ENCODE assay signal across 10 mouse cellular contexts in the genomic region with DNA sequence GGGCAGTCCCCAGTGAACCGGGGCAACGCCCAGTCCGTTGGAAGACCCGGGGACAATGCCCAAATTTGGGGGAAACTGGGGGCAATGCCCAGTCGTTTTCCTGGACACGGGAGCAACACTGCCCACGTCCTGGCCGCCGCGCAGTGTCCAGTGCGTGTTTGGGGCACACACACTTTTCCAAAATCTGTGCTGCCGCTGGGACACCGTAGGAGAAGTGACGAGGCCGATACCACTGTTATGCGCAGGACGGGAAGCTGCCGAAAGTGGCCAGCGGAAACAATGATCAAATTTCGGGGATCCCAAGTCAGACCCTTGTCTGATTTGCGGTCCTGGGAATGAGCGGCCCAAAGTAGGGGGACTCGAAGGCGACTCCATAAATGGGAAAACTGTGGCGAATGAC. TPM values are rescaled to one million over a fixed set of nuclear protein-coding genes. Genes with fewer than 3 reads are reported as not detected.
DNase-seq lines count a peak whose midpoint lies in the region; ATAC-seq and TF ChIP-seq lines count a peak whose summit lies in the region.
"Had no signal": no experiment of that assay in that cellular context is flagged by ENCODE, and none has a peak within 500 bp of the region (broad histone marks: within the 10 kb centered on the region; RNA-seq: fewer than 3 reads in every experiment).

No protein-coding gene starts in this region.

- intact Hi-C loops in heart, postnatal 25 days (cut with DNase I) = no loop called here

- peaks cover 55% of the 10 kb centered on the region for H3K27me3 ChIP-seq in heart, embryonic 16.5 days (ENCODE audit: control insufficient read depth, insufficient read depth, low read length)
- H3K27me3 ChIP-seq in limb, embryonic 11.5 days (ENCODE audit: control insufficient read depth, insufficient read depth, low read length) = peaks cover 65% of the 10 kb centered on the region
- peaks cover 100% of the 10 kb centered on the region for H3K27me3 ChIP-seq in neural tube, embryonic 13.5 days

- peak overlapping the region; percentile 96 for H3K27ac ChIP-seq in heart, embryonic 16.5 days (ENCODE audit: low read length)
- H3K27ac ChIP-seq in embryonic fibroblast, embryonic 13.5 days (ENCODE audit: insufficient read depth, low read length) = peak overlapping the region; percentile 44; the same call in 1 of the 2 replicates
- peak overlapping the region; percentile 98 for H3K27ac ChIP-seq in limb, embryonic 11.5 days (replicated peaks; ENCODE audit: low read depth, low read length)
- peak overlapping the region; percentile 59; the same call in 1 of the 2 replicates for H3K27ac ChIP-seq in neural tube, embryonic 13.5 days (replicated peaks)

- no peaks in the 10 kb centered on the region for H3K9me3 ChIP-seq in heart, embryonic 16.5 days (replicated peaks; ENCODE audit: control insufficient read depth, low read length)
- no peaks in the 10 kb centered on the region for H3K9me3 ChIP-seq in limb, embryonic 11.5 days (ENCODE audit: control insufficient read depth, low read length)
- H3K9me3 ChIP-seq in neural tube, embryonic 13.5 days = no peaks in the 10 kb centered on the region

- H3K4me3 ChIP-seq in heart, embryonic 16.5 days (ENCODE audit: low read length) = peak overlapping the region; percentile 74
- peak overlapping the region; percentile 48 for H3K4me3 ChIP-seq in embryonic fibroblast, embryonic 13.5 days (ENCODE audit: insufficient read depth, low read length)
- H3K4me3 ChIP-seq in limb, embryonic 11.5 days (ENCODE audit: low read depth, low read length) = peak overlapping the region; percentile 73
- peak overlapping the region; percentile 36 for H3K4me3 ChIP-seq in neural tube, embryonic 13.5 days

- peak overlapping the region; percentile 52 for H3K4me2 ChIP-seq in heart, embryonic 16.5 days (ENCODE audit: low read depth, low read length)
- peak overlapping the region; percentile 57 for H3K4me2 ChIP-seq in limb, embryonic 11.5 days (ENCODE audit: low read depth, severe bottlenecking)
- peak overlapping the region; percentile 52 for H3K4me2 ChIP-seq in neural tube, embryonic 13.5 days

- H3K36me3 ChIP-seq in heart, embryonic 16.5 days (ENCODE audit: control insufficient read depth, insufficient read depth) = no peaks in the 10 kb centered on the region
- H3K36me3 ChIP-seq in limb, embryonic 11.5 days (ENCODE audit: control insufficient read depth, insufficient read depth, low read length) = no peaks in the 10 kb centered on the region
- H3K36me3 ChIP-seq in neural tube, embryonic 13.5 days = no peaks in the 10 kb centered on the region

- WGBS in heart, embryonic 16.5 days = 2% methylated on average over 25 of the region's 25 CpGs
- under 1% methylated on average over 25 of the region's 25 CpGs for WGBS in limb, embryonic 11.5 days
- under 1% methylated on average over 25 of the region's 25 CpGs for WGBS in neural tube, embryonic 13.5 days

- TF ChIP-seq POLR2A in embryonic fibroblast, embryonic 13.5 days (IDR thresholded peaks at IDR 0.05; ENCODE audit: low read depth, low read length) = peak; percentile 38; the same call in 1 of the 2 replicates

- H3K4me1 ChIP-seq in heart, embryonic 16.5 days (ENCODE audit: control insufficient read depth, insufficient read depth, low read length) = no peaks in the 10 kb centered on the region; the same call in none of the 2 replicates
- no peaks in the 10 kb centered on the region for H3K4me1 ChIP-seq in embryonic fibroblast, embryonic 13.5 days (ENCODE audit: control insufficient read depth, insufficient read depth, low read length)
- peaks cover 10% of the 10 kb centered on the region for H3K4me1 ChIP-seq in limb, embryonic 11.5 days (ENCODE audit: control insufficient read depth, insufficient read depth, low read length)
- peaks cover 33% of the 10 kb centered on the region for H3K4me1 ChIP-seq in neural tube, embryonic 13.5 days (replicated peaks)

- H3K9ac ChIP-seq in heart, embryonic 16.5 days (ENCODE audit: low read length) = peak overlapping the region; percentile 91
- peak overlapping the region; percentile 99 for H3K9ac ChIP-seq in limb, embryonic 11.5 days (ENCODE audit: low read length)
- peak overlapping the region; percentile 58 for H3K9ac ChIP-seq in neural tube, embryonic 13.5 days

- TF ChIP-seq CTCF in embryonic fibroblast, embryonic 13.5 days (IDR thresholded peaks at IDR 0.05; ENCODE audit: borderline replicate concordance, insufficient read depth, low read length) = no peak

- no peak for DNase-seq in heart, postnatal 25 days (ENCODE audit: low spot score)
- DNase-seq in limb, embryonic 11.5 days (ENCODE audit: low spot score) = peak; percentile 72
- DNase-seq in left cerebral cortex, adult 11 months (ENCODE audit: low spot score) = no peak
- DNase-seq in urinary bladder, postnatal 14 days (ENCODE audit: low spot score) = no peak
- DNase-seq: cerebellum, adult 9-11 months had no signal

- no peak for ATAC-seq in heart, embryonic 16.5 days (replicated peaks; ENCODE audit: extremely low read depth, insufficient read depth, low FRiP score)
- ATAC-seq in limb, embryonic 11.5 days (ENCODE audit: insufficient number of reproducible peaks, low FRiP score, low TSS enrichment, low read depth) = no peak
- ATAC-seq in neural tube, embryonic 13.5 days (ENCODE audit: low read depth) = no peak
- ATAC-seq in megakaryocyte-erythroid progenitor cell, adult 5-6 weeks (replicated peaks; ENCODE audit: low FRiP score, low TSS enrichment, poor library complexity, severe bottlenecking) = no peak

RNA-seq across cellular contexts. Expression of a gene that starts 5.6 kb away (rescaled TPM):
- polyA plus RNA-seq in heart, embryonic 16.5 days (2015; fragmentation: Nextera tagmentation; extraction: Ambion mirVana) = 914 and 1,144 TPM in 2 replicates
- 100 to 1,000 TPM; 131 to 156 TPM for total RNA-seq in heart, postnatal 25 days (2021)
- polyA plus RNA-seq in embryonic fibroblast, embryonic 13.5 days (2011; ENCODE audit: insufficient read length, low read depth, missing spikeins) = 2,532 and 4,944 TPM in 2 replicates
- 852 and 881 TPM in 2 replicates for polyA plus RNA-seq in limb, embryonic 11.5 days (2014; fragmentation: Nextera tagmentation; extraction: Ambion mirVana)
- 203 and 254 TPM in 2 replicates for polyA plus RNA-seq in neural tube, embryonic 13.5 days (2015; fragmentation: Nextera tagmentation; extraction: Ambion mirVana)
- not detected in 2 replicates for total RNA-seq in megakaryocyte-erythroid progenitor cell, adult 5-6 weeks (2014; fragmentation: Nextera tagmentation)
- 0.46 TPM in 1 of 2 replicates, not detected in the other for total RNA-seq in megakaryocyte-erythroid progenitor cell, adult 5-6 weeks (2017)
- total RNA-seq: megakaryocyte progenitor cell, adult 5-6 weeks had no signal

RNA-seq across cellular contexts. Expression of a gene that starts 8.7 kb away (rescaled TPM):
- polyA plus RNA-seq in heart, embryonic 16.5 days (2015; fragmentation: Nextera tagmentation; extraction: Ambion mirVana) = 0.32 TPM in 1 of 2 replicates, not detected in the other
- not detected for total RNA-seq in heart, postnatal 25 days (2021)
- polyA plus RNA-seq in embryonic fibroblast, embryonic 13.5 days (2011; ENCODE audit: insufficient read length, low read depth, missing spikeins) = 0.45 and 0.93 TPM in 2 replicates
- 0.10 TPM in 1 of 2 replicates, not detected in the other for polyA plus RNA-seq in limb, embryonic 11.5 days (2014; fragmentation: Nextera tagmentation; extraction: Ambion mirVana)
- polyA plus RNA-seq in neural tube, embryonic 13.5 days (2015; fragmentation: Nextera tagmentation; extraction: Ambion mirVana) = not detected in 2 replicates
- total RNA-seq in megakaryocyte-erythroid progenitor cell, adult 5-6 weeks (2014; fragmentation: Nextera tagmentation) = not detected in 2 replicates
- total RNA-seq in megakaryocyte-erythroid progenitor cell, adult 5-6 weeks (2017) = not detected in 2 replicates
- total RNA-seq: megakaryocyte progenitor cell, adult 5-6 weeks had no signal

Comparison
In these comparisons a context has a peak if more than half of its experiments do, and no peak if none do; other contexts are left out.
1. H3K27ac ChIP-seq: peak in every context shown above with its lines; median percentile 98 in limb, embryonic 11.5 days; 96 in heart, embryonic 16.5 days; 59 in neural tube, embryonic 13.5 days; 44 in embryonic fibroblast, embryonic 13.5 days.